Mouse (Mus musculus) limb, embryonic 12.5 days (tissue): ENCODE data around the gene Prox1. TPM values are rescaled to one million over a fixed set of nuclear protein-coding genes. Genes with fewer than 3 reads are reported as not detected.

Experiments used
- ATAC-seq: fragments of 200-750 bp; cut with Nextera tagmentation; 2 replicates; pipeline ENCODE4 v1.8.0; 2017; ENCODE audit warnings: low read depth, moderate TSS enrichment; ENCODE audit not compliant: insufficient number of reproducible peaks, insufficient read depth, low FRiP score, low TSS enrichment
- H3K27ac ChIP-seq: fragments of 300-500 bp; sonication (generic); 2 replicates; pipeline ENCODE4 v1.5.1; 2016; ENCODE audit warnings: mild to moderate bottlenecking, moderate library complexity
- H3K27me3 ChIP-seq: fragments of 300-500 bp; sonication (generic); 2 replicates; pipeline ENCODE4 v1.6.1; 2016; ENCODE audit warnings: mild to moderate bottlenecking, moderate library complexity
- H3K36me3 ChIP-seq: fragments of 300-500 bp; sonication (generic); 2 replicates; pipeline ENCODE4 v1.6.1; 2016; ENCODE audit warnings: mild to moderate bottlenecking, moderate library complexity
- H3K4me1 ChIP-seq: fragments of 300-500 bp; sonication (generic); replicated peaks from 2 replicates; pipeline ENCODE4 v1.6.1; 2016
- H3K4me2 ChIP-seq: fragments of 300-500 bp; sonication (generic); 2 replicates; pipeline ENCODE4 v1.6.1; 2016; ENCODE audit warnings: mild to moderate bottlenecking, moderate library complexity
- H3K4me3 ChIP-seq: fragments of 300-500 bp; sonication (generic); replicated peaks from 2 replicates; pipeline ENCODE4 v1.5.1; 2016; ENCODE audit warnings: mild to moderate bottlenecking
- H3K9ac ChIP-seq: fragments of 300-500 bp; sonication (generic); replicated peaks from 2 replicates; pipeline ENCODE4 v1.6.1; 2016; ENCODE audit warnings: mild to moderate bottlenecking, moderate library complexity
- H3K9me3 ChIP-seq: fragments of 300-500 bp; sonication (generic); 2 replicates; pipeline ENCODE4 v1.6.1; 2016; ENCODE audit warnings: mild to moderate bottlenecking, moderate library complexity
- WGBS: fragments of 180-500 bp; shearing (Covaris S2); methylation state at CpG from one replicate; pipeline ENCODE4 v1.1.7; 2016; 5-methylcytosine and 5-hydroxymethylcytosine counted together
- polyA plus RNA-seq: library from polyadenylated mRNA; unstranded; fragments of >200 nt; fragmentation: Nextera tagmentation; extraction: Ambion mirVana; gene quantifications from 2 replicates; pipeline ENCODE4 v1.2.1, GENCODE M21; 2016

Prox1 gene
- polyA plus RNA-seq, 1 experiment from 2014 or later: 2.7 TPM

GRCm38 (mm10) chr1:190172979-190173461 is 2.5 kb upstream of the Prox1 start:
- Histone ChIP-seq H3K9me3 (no peaks in the 10 kb centered on the region), H3K27ac (no peak overlapping the region), H3K27me3 (peaks cover 97% of the 10 kb centered on the region), H3K4me3 (peak overlapping the region; percentile 26), H3K4me2 (peak overlapping the region; percentile 50), H3K36me3 (no peaks in the 10 kb centered on the region), H3K4me1 (peaks cover 62% of the 10 kb centered on the region), H3K9ac (0 out of 2 replicates have a peak overlapping the region, but pooled peaks have one; percentile 27)
- ATAC-seq: no peak
- WGBS: under 1% methylated on average over 24 of the region's 24 CpGs

- H3K36me3 ChIP-seq: no peaks in the 10 kb centered on the region
- peaks cover 97% of the 10 kb centered on the region for H3K27me3 ChIP-seq
- ATAC-seq: no peak
- peaks cover 66% of the 10 kb centered on the region for H3K4me1 ChIP-seq
- H3K27ac ChIP-seq: no peak overlapping the region
- peak overlapping the region; percentile 26 for H3K4me3 ChIP-seq
- H3K4me2 ChIP-seq: peak overlapping the region; percentile 50
- WGBS: under 1% methylated on average over 32 of the region's 32 CpGs
- H3K9ac ChIP-seq: 0 out of 2 replicates have a peak overlapping the region, but pooled peaks have one; percentile 27
- H3K9me3 ChIP-seq: no peaks in the 10 kb centered on the region
Measured at GRCm38 (mm10) chr1:190172311-190172978, 1.9 kb upstream of the Prox1 start.

GRCm38 (mm10) chr1:190171750-190172149 is 1.2 kb upstream of the Prox1 start:
- no peaks in the 10 kb centered on the region for H3K36me3 ChIP-seq
- WGBS: 0% methylated on average over 12 of the region's 12 CpGs
- H3K27ac ChIP-seq: no peak overlapping the region
- peak overlapping the region; percentile 19; the same call in 1 of the 2 replicates for H3K4me2 ChIP-seq
- H3K9me3 ChIP-seq: no peaks in the 10 kb centered on the region
- no peak for ATAC-seq
- H3K27me3 ChIP-seq: peaks cover 93% of the 10 kb centered on the region
- H3K4me3 ChIP-seq: no peak overlapping the region
- peaks cover 66% of the 10 kb centered on the region for H3K4me1 ChIP-seq
- no peak overlapping the region for H3K9ac ChIP-seq

GRCm38 (mm10) chr1:190171341-190171740 is 827 bp upstream of the Prox1 start:
- Histone ChIP-seq H3K27ac (no peak overlapping the region), H3K4me3 (no peak overlapping the region), H3K4me1 (peaks cover 66% of the 10 kb centered on the region), H3K27me3 (peaks cover 90% of the 10 kb centered on the region), H3K9me3 (no peaks in the 10 kb centered on the region), H3K4me2 (peak overlapping the region; percentile 96), H3K36me3 (no peaks in the 10 kb centered on the region), H3K9ac (no peak overlapping the region)
- no peak for ATAC-seq
- 4% methylated on average over 10 of the region's 10 CpGs for WGBS

GRCm38 (mm10) chr1:190170819-190171216 is 304 bp upstream of the Prox1 start:
- peak overlapping the region; percentile 57 for H3K4me3 ChIP-seq
- H3K4me1 ChIP-seq: peaks cover 66% of the 10 kb centered on the region
- peak overlapping the region; percentile 96 for H3K4me2 ChIP-seq
- no peaks in the 10 kb centered on the region for H3K36me3 ChIP-seq
- peaks cover 88% of the 10 kb centered on the region for H3K27me3 ChIP-seq
- WGBS: under 1% methylated on average over 24 of the region's 24 CpGs
- no peak overlapping the region for H3K27ac ChIP-seq
- peak overlapping the region; percentile 65 for H3K9ac ChIP-seq
- no peaks in the 10 kb centered on the region for H3K9me3 ChIP-seq
- peak; percentile 21; the same call in 1 of the 2 replicates for ATAC-seq

GRCm38 (mm10) chr1:190168761-190169671 is 1.5 kb downstream of the Prox1 start:
- Histone ChIP-seq H3K4me1 (peaks cover 50% of the 10 kb centered on the region), H3K4me3 (peak overlapping the region; percentile 57), H3K27me3 (peaks cover 78% of the 10 kb centered on the region), H3K36me3 (no peaks in the 10 kb centered on the region), H3K27ac (no peak overlapping the region), H3K4me2 (peak overlapping the region; percentile 96), H3K9ac (peak overlapping the region; percentile 52), H3K9me3 (no peaks in the 10 kb centered on the region)
- peak; percentile 33 for ATAC-seq
- WGBS: under 1% methylated on average over 51 of the region's 51 CpGs

GRCm38 (mm10) chr1:190168115-190168514 is 2.4 kb downstream of the Prox1 start:
- under 1% methylated on average over 4 of the region's 4 CpGs for WGBS
- H3K27me3 ChIP-seq: peaks cover 69% of the 10 kb centered on the region
- ATAC-seq: no peak
- H3K36me3 ChIP-seq: no peaks in the 10 kb centered on the region
- H3K4me1 ChIP-seq: peaks cover 42% of the 10 kb centered on the region
- no peak overlapping the region for H3K27ac ChIP-seq
- no peak overlapping the region for H3K9ac ChIP-seq
- peak overlapping the region; percentile 57 for H3K4me3 ChIP-seq
- no peaks in the 10 kb centered on the region for H3K9me3 ChIP-seq
- peak overlapping the region; percentile 96 for H3K4me2 ChIP-seq

GRCm38 (mm10) chr1:190167609-190168008 is 2.9 kb downstream of the Prox1 start:
- H3K4me2 ChIP-seq: peak overlapping the region; percentile 96; the same call in 1 of the 2 replicates
- peaks cover 64% of the 10 kb centered on the region for H3K27me3 ChIP-seq
- no peak overlapping the region for H3K9ac ChIP-seq
- H3K27ac ChIP-seq: no peak overlapping the region
- no peak overlapping the region for H3K4me3 ChIP-seq
- no peak for ATAC-seq
- peaks cover 37% of the 10 kb centered on the region for H3K4me1 ChIP-seq
- WGBS: 0% methylated on average over 1 of the region's 1 CpGs
- H3K9me3 ChIP-seq: no peaks in the 10 kb centered on the region
- H3K36me3 ChIP-seq: no peaks in the 10 kb centered on the region

GRCm38 (mm10) chr1:190165511-190165910 is 5.0 kb downstream of the Prox1 start:
- Histone ChIP-seq H3K9ac (no peak overlapping the region), H3K4me1 (peaks cover 25% of the 10 kb centered on the region), H3K4me2 (no peak overlapping the region), H3K4me3 (no peak overlapping the region), H3K36me3 (no peaks in the 10 kb centered on the region), H3K9me3 (no peaks in the 10 kb centered on the region), H3K27ac (no peak overlapping the region), H3K27me3 (peaks cover 60% of the 10 kb centered on the region)
- WGBS: 51% methylated on average over 4 of the region's 4 CpGs
- ATAC-seq: no peak

GRCm38 (mm10) chr1:190163471-190163870 is 7.0 kb downstream of the Prox1 start:
- Histone ChIP-seq H3K9ac (no peak overlapping the region), H3K9me3 (no peaks in the 10 kb centered on the region), H3K36me3 (no peaks in the 10 kb centered on the region), H3K4me1 (peaks cover 9% of the 10 kb centered on the region; the same call in 1 of the 2 replicates), H3K27me3 (peaks cover 51% of the 10 kb centered on the region), H3K27ac (no peak overlapping the region), H3K4me3 (no peak overlapping the region), H3K4me2 (no peak overlapping the region)
- 87% methylated on average over 6 of the region's 6 CpGs for WGBS
- ATAC-seq: no peak
